Mouse (Mus musculus) testis, adult 2 months (tissue): ENCODE measurements around the gene Hoxd8.

Source experiments
- CTCF ChIP-seq: fragments of 200-500 bp; IDR thresholded peaks from 2 replicates; pipeline ENCODE4 v1.5.1; 2012; ENCODE audit warnings: low read depth, mild to moderate bottlenecking, inconsistent platforms, low read length, moderate library complexity; ENCODE audit not compliant: control insufficient read depth, insufficient read depth, insufficient replicate concordance
- POLR2A ChIP-seq: fragments of 200-500 bp; IDR thresholded peaks from 2 replicates; pipeline ENCODE4 v1.6.1; 2012; ENCODE audit warnings: low read depth, mild to moderate bottlenecking, inconsistent platforms, low read length, moderate library complexity; ENCODE audit not compliant: control insufficient read depth

- TF ChIP-seq CTCF (no peak), POLR2A (no peak)
Observed at GRCm38 (mm10) chr2:74727640-74728302, 23.4 kb downstream of the Hoxd8 start.
